Mouse (Mus musculus) heart, embryonic 15.5 days (tissue): ENCODE measurements around the gene Rybp. TPM values are rescaled to one million over a fixed set of nuclear protein-coding genes. Genes with fewer than 3 reads are reported as not detected.

Experiments
- ATAC-seq: fragments of 200-750 bp; cut with Nextera tagmentation; replicated peaks from 2 replicates; pipeline ENCODE4 v1.8.0; 2017; ENCODE audit warnings: low read depth, moderate TSS enrichment; ENCODE audit not compliant: insufficient number of reproducible peaks, insufficient read depth, low FRiP score
- H3K27ac ChIP-seq: fragments of 300-500 bp; sonication (generic); 2 replicates; pipeline ENCODE4 v1.5.1; 2015; ENCODE audit warnings: mild to moderate bottlenecking, inconsistent platforms
- H3K27me3 ChIP-seq: fragments of 300-500 bp; sonication (generic); 2 replicates; pipeline ENCODE4 v1.6.1; 2015; ENCODE audit warnings: inconsistent platforms
- H3K36me3 ChIP-seq: fragments of 300-500 bp; sonication (generic); 2 replicates; pipeline ENCODE4 v1.6.1; 2015; ENCODE audit warnings: mild to moderate bottlenecking, inconsistent platforms
- H3K4me1 ChIP-seq: fragments of 300-500 bp; sonication (generic); replicated peaks from 2 replicates; pipeline ENCODE4 v1.6.1; 2015; ENCODE audit warnings: inconsistent platforms
- H3K4me2 ChIP-seq: fragments of 300-500 bp; sonication (generic); 2 replicates; pipeline ENCODE4 v1.6.1; 2015; ENCODE audit warnings: inconsistent platforms, mild to moderate bottlenecking, moderate library complexity
- H3K4me3 ChIP-seq: fragments of 300-500 bp; sonication (generic); 2 replicates; pipeline ENCODE4 v1.5.1; 2015; ENCODE audit warnings: mild to moderate bottlenecking, inconsistent platforms
- H3K9ac ChIP-seq: fragments of 300-500 bp; sonication (generic); 2 replicates; pipeline ENCODE4 v1.6.1; 2015; ENCODE audit warnings: mild to moderate bottlenecking, inconsistent platforms
- H3K9me3 ChIP-seq: fragments of 300-500 bp; sonication (generic); replicated peaks from 2 replicates; pipeline ENCODE4 v1.6.1; 2016; ENCODE audit warnings: inconsistent platforms
- WGBS: fragments of 180-500 bp; shearing (Covaris S2); methylation state at CpG from one replicate; pipeline ENCODE4 v1.1.7; 2015; ENCODE audit warnings: mixed read lengths; 5-methylcytosine and 5-hydroxymethylcytosine counted together
- polyA plus RNA-seq: library from polyadenylated mRNA; unstranded; fragments of >200 nt; fragmentation: Nextera tagmentation; extraction: Ambion mirVana; gene quantifications from 2 replicates; pipeline ENCODE4 v1.2.1, GENCODE M21; 2015

Gene Rybp
- 9.5 and 11.0 TPM in 2 replicates for polyA plus RNA-seq

DNA sequence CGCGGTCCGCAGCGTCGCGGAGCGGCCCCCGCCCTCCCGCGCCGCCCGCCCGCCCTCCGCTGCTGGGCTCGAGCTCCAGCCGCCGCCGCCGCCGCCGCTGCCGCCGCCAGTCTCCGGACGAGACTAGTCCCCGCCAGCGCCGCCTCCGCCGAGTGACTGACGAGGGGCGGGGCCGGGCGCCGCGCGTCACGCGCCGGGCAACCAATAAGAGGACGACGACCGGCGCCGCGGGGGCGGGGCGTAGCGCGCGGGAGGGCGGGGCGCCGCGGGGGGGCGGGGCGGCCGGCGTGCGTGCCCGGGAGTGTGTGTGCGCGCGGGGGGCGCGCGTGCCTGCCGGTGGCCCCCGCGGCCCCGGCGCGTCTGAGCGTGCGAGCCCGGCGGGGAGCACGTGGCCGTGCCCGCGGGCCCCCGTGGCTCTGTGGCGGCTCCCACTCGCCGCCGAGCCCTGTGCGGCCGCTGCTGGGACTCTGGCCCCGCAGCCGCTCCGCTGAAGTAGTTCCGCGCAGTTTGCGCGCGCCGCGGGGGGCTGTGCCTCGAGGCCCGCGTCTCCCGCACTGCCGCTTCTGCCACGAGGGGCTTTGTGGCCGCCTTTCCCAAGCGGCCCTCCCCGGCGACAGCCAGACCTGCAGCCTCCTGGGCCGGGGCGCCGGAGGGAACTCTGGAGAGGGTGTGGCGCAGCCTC, at the start of gene Rybp:
Gene Rybp (minus strand): TSS at position 152 of the 682 bp plus-strand sequence.
- H3K36me3 ChIP-seq, result no peaks in the 10 kb centered on the region
- H3K4me2 ChIP-seq, result peak within 1 kb of the TSS; percentile 96
- ATAC-seq, result peak; percentile 93
- H3K9me3 ChIP-seq, result no peaks in the 10 kb centered on the region
- peak within 1 kb of the TSS; percentile 89 for H3K9ac ChIP-seq
- peak within 1 kb of the TSS; percentile 83 for H3K4me3 ChIP-seq
- peaks cover 13% of the 10 kb centered on the region for H3K27me3 ChIP-seq
- WGBS, result under 1% methylated on average over 82 of the region's 112 CpGs
- H3K4me1 ChIP-seq, result peaks cover 32% of the 10 kb centered on the region
- peak within 1 kb of the TSS; percentile 97 for H3K27ac ChIP-seq

DNA sequence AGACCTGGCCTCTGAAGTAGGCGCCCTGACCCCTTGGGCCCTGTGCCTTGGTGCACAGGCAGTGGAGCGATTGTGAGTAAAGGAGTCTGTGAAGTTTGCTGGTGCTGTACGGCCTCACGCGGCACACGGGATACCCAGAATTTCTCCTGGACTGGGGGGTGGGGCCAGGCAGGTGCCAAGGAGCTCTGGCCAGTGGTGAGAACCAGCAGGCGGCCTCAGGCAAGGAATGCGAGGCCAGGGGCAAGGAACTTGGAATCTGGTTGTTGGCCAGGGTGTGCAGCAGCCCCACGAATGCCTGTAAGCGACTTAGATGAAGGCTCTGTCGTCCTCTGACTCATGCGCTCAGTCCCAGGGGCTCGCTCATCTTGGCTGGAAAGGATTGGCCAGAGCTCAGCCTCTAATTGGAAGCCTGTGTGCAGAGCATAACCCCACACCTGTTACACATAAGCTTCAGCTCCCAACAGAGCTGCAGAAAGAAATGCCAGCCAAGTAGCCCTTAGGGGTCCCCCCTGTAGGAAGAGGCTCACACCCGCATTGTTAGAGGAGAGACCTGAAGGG, 49.4 kb upstream of the Rybp start:
- no peak overlapping the region for H3K4me3 ChIP-seq
- ATAC-seq, result peak; percentile 22; the same call in 1 of the 2 replicates
- peak overlapping the region; percentile 53 for H3K4me2 ChIP-seq

DNA sequence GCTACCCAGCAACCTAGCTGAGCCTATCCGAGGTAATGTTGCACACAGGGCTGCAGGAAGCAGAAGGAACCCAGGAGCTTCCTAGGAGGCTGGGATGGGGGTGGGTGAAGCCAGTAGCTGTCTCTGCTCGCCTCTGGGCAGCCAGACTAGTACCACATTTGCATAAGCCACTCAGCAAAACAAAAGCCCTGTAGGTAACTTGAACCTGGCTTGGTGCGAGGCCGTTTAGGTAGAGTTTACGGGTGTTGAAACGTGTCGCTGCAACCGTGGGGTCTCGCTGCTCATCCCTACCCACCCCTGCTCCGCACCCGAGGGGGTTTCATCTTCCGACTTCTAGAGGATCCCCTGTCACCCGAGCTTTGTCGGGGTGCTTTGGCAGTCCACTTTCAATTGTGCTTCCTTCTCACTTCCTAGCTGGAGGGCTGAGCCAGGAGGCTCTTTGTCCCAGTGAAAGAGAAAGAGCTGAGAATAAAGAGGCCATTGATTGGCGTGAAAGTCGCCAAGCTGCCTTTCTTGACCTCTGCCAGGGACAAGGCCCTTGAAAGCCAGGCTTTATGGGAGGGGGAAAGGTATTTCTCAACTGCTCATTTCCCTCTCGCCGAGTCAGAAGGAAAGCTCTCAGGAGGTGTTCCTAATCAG, 48.3 kb upstream of the Rybp start:
- peak overlapping the region; percentile 53 for H3K4me2 ChIP-seq
- peaks cover 17% of the 10 kb centered on the region for H3K4me1 ChIP-seq
- no peak overlapping the region for H3K27ac ChIP-seq
- 22% methylated on average over 18 of the region's 18 CpGs for WGBS
- H3K36me3 ChIP-seq, result no peaks in the 10 kb centered on the region
- peaks cover 28% of the 10 kb centered on the region for H3K27me3 ChIP-seq
- H3K9ac ChIP-seq, result no peak overlapping the region
- no peaks in the 10 kb centered on the region for H3K9me3 ChIP-seq
- H3K4me3 ChIP-seq, result peak overlapping the region; percentile 20
- ATAC-seq, result no peak

More for the DNA sequence above, 49.4 kb upstream of the Rybp start:
- Histone ChIP-seq H3K36me3 (no peaks in the 10 kb centered on the region), H3K9me3 (no peaks in the 10 kb centered on the region), H3K9ac (no peak overlapping the region), H3K27me3 (peaks cover 28% of the 10 kb centered on the region), H3K27ac (no peak overlapping the region), H3K4me1 (peaks cover 17% of the 10 kb centered on the region)
- 28% methylated on average over 14 of the region's 14 CpGs for WGBS

DNA sequence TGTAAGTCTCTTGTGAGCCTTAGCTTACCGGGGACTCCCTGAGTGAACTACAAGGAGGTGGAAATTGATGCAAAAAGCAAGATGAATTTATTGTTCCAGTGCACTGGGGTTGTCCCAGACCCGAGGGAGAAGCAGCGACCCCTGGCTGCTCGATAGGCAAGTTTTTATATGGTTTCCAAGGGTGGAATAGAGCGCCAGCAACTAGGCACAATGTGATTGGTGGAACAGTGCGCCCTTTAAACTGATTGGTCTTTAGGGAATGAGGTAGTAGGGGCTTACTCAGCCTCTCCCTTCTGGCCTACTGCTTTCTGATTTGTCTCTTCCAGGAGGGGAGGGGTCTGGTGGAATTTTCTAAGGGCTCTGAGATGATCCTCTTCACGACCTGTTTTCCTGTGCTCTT, 46.5 kb upstream of the Rybp start:
- Histone ChIP-seq H3K9me3 (no peaks in the 10 kb centered on the region), H3K36me3 (no peaks in the 10 kb centered on the region), H3K4me1 (peaks cover 17% of the 10 kb centered on the region), H3K4me3 (no peak overlapping the region), H3K4me2 (no peak overlapping the region), H3K9ac (no peak overlapping the region), H3K27ac (no peak overlapping the region), H3K27me3 (peaks cover 25% of the 10 kb centered on the region)
- no peak for ATAC-seq
- 77% methylated on average over 7 of the region's 7 CpGs for WGBS

DNA sequence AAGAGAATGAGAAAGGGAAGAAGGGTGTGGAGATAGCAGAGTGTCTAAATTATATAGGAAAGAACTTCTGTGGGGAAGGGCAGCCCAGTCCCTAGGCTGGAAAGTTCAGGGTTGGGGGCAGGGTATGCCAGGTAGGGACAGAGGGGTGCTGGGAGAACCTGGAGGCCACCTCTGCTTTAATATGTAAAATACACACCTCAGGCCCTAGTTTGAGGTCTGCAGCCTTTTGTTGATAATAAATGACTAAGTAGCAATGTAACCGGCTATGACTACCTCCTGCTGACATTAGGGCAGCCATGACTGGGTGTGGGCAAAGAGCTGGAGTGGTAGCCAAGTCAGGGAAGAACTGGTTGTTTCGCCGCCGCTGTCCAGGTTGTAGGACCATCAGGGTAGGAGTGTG, 45.2 kb upstream of the Rybp start:
- Histone ChIP-seq H3K27ac (no peak overlapping the region), H3K9me3 (no peaks in the 10 kb centered on the region), H3K4me1 (peaks cover 17% of the 10 kb centered on the region), H3K27me3 (peaks cover 16% of the 10 kb centered on the region), H3K4me2 (no peak overlapping the region), H3K4me3 (no peak overlapping the region), H3K9ac (no peak overlapping the region), H3K36me3 (no peaks in the 10 kb centered on the region)
- WGBS, result 81% methylated on average over 4 of the region's 4 CpGs
- no peak for ATAC-seq

DNA sequence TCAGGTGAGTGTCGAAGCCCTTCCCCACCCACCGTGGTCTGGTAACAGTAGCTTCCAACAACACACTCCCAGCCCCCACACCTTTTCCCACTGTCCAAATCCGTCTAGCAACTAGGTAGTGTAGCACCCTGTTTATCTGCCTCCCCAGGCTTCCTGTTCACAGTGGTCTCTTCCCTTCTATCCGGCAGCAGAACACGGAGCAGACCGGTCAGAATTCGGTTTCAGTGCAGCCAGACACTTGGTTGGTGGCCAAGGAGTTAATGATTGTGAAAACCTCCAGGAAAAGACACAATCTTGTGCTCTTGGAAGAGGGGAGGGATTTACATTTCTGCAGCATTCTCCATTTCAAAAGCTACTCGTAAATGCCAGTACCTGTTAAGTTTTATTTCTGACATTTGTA, 44.3 kb upstream of the Rybp start:
- H3K4me2 ChIP-seq, result no peak overlapping the region
- ATAC-seq, result no peak
- H3K4me3 ChIP-seq, result no peak overlapping the region
- no peaks in the 10 kb centered on the region for H3K9me3 ChIP-seq
- peaks cover 10% of the 10 kb centered on the region for H3K27me3 ChIP-seq
- 34% methylated on average over 8 of the region's 8 CpGs for WGBS
- H3K36me3 ChIP-seq, result no peaks in the 10 kb centered on the region
- H3K4me1 ChIP-seq, result peaks cover 12% of the 10 kb centered on the region
- no peak overlapping the region for H3K27ac ChIP-seq
- no peak overlapping the region for H3K9ac ChIP-seq

DNA sequence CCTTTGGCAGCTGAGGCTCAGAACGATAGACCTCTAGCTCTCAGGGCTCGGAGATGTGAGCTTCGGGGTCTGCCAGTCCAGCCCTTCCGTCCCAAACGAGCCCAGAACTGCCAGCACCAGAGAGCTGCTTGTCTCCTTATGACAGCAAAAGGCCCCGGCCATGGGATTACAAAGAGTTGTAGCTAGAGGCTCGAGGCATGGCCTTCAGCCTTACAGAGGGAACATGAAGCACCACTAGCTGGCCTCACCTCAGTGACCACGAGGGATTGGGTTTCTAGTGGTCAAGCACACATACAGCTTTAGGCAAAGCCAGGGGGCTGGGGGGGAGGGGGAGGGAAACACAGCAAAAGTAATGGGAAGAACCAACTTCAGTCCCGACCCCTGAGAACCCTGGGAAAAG, 43.8 kb upstream of the Rybp start:
- ATAC-seq, result no peak
- no peak overlapping the region for H3K9ac ChIP-seq
- H3K4me1 ChIP-seq, result peaks cover 7% of the 10 kb centered on the region
- H3K4me2 ChIP-seq, result no peak overlapping the region
- 76% methylated on average over 9 of the region's 9 CpGs for WGBS
- peaks cover 5% of the 10 kb centered on the region; the same call in 1 of the 2 replicates for H3K27me3 ChIP-seq
- no peaks in the 10 kb centered on the region for H3K36me3 ChIP-seq
- no peak overlapping the region for H3K4me3 ChIP-seq
- H3K27ac ChIP-seq, result no peak overlapping the region
- H3K9me3 ChIP-seq, result no peaks in the 10 kb centered on the region

DNA sequence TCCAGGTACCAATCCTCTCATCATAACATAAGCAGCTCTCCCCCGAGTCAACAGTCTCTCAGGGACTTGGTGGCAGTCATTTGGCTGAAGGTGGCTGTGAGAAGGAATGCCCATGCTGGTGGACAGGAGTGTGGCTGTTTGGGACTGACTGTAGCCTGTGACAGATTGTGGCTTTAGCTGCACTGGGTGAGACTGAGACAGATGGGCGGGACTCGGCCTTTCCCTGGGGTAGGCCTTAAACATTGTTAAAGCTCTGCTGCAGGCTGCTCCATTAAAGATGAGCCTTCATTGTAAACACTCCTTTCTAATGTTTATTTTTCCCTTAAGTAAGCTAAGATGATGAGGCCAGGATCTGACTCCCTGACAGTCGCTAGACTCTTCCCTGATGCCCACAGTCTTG, 42.3 kb upstream of the Rybp start:
- no peak overlapping the region for H3K9ac ChIP-seq
- ATAC-seq, result no peak
- no peaks in the 10 kb centered on the region for H3K4me1 ChIP-seq
- H3K27me3 ChIP-seq, result 0 out of 2 replicates have a peak, but pooled peaks cover 3% of the 10 kb centered on the region
- H3K9me3 ChIP-seq, result no peaks in the 10 kb centered on the region
- H3K27ac ChIP-seq, result no peak overlapping the region
- no peak overlapping the region for H3K4me3 ChIP-seq
- H3K4me2 ChIP-seq, result no peak overlapping the region
- H3K36me3 ChIP-seq, result no peaks in the 10 kb centered on the region
- WGBS, result 55% methylated on average over 4 of the region's 4 CpGs

DNA sequence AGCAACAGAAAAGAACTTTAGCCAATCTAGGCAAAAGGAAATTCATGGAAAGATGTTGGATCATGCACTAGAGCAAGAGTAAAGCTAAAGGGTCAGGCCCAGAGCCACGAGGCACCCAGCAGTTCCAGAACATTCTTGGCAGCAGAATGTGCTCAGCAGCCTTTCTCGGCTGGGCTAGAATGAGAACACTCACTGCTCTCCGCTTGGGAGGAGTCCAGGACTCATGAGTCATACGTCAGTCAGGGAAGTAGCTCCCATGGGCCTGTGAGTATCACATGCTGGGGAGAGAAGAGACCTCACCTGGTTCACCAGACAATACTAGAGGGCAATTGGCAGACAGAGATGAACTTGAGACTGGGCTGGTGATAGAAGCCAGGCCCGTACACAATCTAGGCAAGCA, 39.8 kb upstream of the Rybp start:
- H3K27ac ChIP-seq, result no peak overlapping the region
- H3K9ac ChIP-seq, result no peak overlapping the region
- no peak overlapping the region for H3K4me2 ChIP-seq
- no peak overlapping the region for H3K4me3 ChIP-seq
- 36% methylated on average over 5 of the region's 5 CpGs for WGBS
- no peaks in the 10 kb centered on the region for H3K9me3 ChIP-seq
- H3K36me3 ChIP-seq, result no peaks in the 10 kb centered on the region
- peaks cover 9% of the 10 kb centered on the region; the same call in 1 of the 2 replicates for H3K27me3 ChIP-seq
- peaks cover 6% of the 10 kb centered on the region for H3K4me1 ChIP-seq
- 0 out of 2 replicates have a peak, but pooled peaks have one; percentile 16 for ATAC-seq

DNA sequence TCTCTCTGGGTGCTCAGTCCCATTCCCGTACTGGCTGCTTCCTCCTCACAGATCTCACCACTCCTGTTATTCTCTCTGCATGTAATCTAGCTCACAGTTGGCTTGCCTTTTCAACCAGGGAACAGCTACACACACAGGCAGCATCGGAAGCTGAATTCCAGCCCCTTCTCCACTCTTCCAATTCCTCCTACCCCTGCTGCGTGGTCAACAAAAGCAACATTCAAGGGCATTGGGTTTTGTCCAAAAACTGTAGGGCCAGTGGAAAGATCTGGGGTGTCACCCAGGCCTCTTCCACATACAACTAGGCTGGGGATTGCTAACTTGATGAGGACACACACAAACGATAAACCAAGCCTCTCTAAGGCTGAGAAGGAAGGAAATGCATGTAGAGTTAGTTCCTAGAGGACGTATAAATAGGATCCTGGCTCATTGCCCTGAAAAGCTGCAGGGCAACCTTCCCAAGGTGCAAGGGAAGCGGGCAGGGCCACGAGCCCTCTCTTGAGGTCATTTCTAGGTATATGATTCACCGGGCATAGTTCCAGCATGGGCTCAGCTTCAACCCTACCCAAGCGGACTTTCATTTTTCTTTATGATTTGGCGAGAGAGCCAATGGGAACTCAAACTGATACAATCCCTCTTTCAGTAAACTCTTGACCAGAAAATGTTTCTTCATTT, 36.6 kb upstream of the Rybp start:
- 54% methylated on average over 10 of the region's 10 CpGs for WGBS
- Histone ChIP-seq H3K4me1 (peaks cover 6% of the 10 kb centered on the region), H3K27ac (no peak overlapping the region), H3K36me3 (no peaks in the 10 kb centered on the region), H3K4me2 (no peak overlapping the region), H3K9ac (no peak overlapping the region), H3K27me3 (peaks cover 10% of the 10 kb centered on the region; the same call in 1 of the 2 replicates), H3K9me3 (no peaks in the 10 kb centered on the region), H3K4me3 (no peak overlapping the region)
- ATAC-seq, result no peak

DNA sequence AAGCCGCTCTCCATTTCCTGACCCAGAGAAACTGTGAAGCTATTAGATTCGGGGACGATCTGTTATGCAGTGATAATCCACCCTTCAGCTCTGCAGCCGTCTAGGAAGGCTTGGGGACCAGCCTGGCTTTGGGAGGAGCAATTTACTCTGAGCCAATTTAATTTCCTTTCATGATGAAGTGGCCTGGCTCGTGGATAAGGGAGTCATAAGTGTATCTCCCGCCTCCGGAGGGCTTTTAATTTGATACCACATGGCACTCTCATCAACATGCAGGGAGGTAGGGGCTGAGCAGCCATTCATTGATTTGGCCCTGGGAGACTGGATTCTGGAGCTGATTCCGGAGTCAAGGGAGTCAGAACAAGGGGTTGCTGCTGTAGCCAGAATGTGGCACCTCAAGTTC, 35.3 kb upstream of the Rybp start:
- Histone ChIP-seq H3K4me3 (no peak overlapping the region), H3K36me3 (no peaks in the 10 kb centered on the region), H3K27ac (no peak overlapping the region), H3K27me3 (peaks cover 10% of the 10 kb centered on the region; the same call in 1 of the 2 replicates), H3K4me1 (peaks cover 6% of the 10 kb centered on the region), H3K9me3 (no peaks in the 10 kb centered on the region), H3K4me2 (no peak overlapping the region), H3K9ac (no peak overlapping the region)
- ATAC-seq, result no peak
- 37% methylated on average over 8 of the region's 8 CpGs for WGBS
